Mouse (Mus musculus): ENCODE results near the gene Rgcc.

The Rgcc gene

GRCm38 (mm10) chr14:79299796-79300195 lies 1.6 kb downstream of the Rgcc start:
- no peak for DNase-seq

- no peak for DNase-seq
Measured at GRCm38 (mm10) chr14:79299230-79299629, 2.2 kb downstream of the Rgcc start.

- DNase-seq: no peak
Measured at GRCm38 (mm10) chr14:79298314-79298992, 3.0 kb downstream of the Rgcc start.

- no peak for DNase-seq
Measured at GRCm38 (mm10) chr14:79296836-79297235, 4.6 kb downstream of the Rgcc start.

GRCm38 (mm10) chr14:79296201-79296600 lies 5.2 kb downstream of the Rgcc start:
- DNase-seq: no peak

- DNase-seq: no peak
Measured at GRCm38 (mm10) chr14:79295579-79295978, 5.9 kb downstream of the Rgcc start.

- no peak for DNase-seq
Measured at GRCm38 (mm10) chr14:79294950-79295349, 6.5 kb downstream of the Rgcc start.

- DNase-seq: no peak
Measured at GRCm38 (mm10) chr14:79294051-79294814, 7.2 kb downstream of the Rgcc start.

GRCm38 (mm10) chr14:79293119-79293780 lies 8.2 kb downstream of the Rgcc start:
- peak; percentile 63 to 72 for DNase-seq

- no peak for DNase-seq
Measured at GRCm38 (mm10) chr14:79291629-79292028, 9.8 kb downstream of the Rgcc start.

- no peak for DNase-seq
Measured at GRCm38 (mm10) chr14:79290683-79291425, 10.6 kb downstream of the Rgcc start.

- no peak for DNase-seq
Measured at GRCm38 (mm10) chr14:79289909-79290308, 11.5 kb downstream of the Rgcc start.

GRCm38 (mm10) chr14:79288280-79288679 lies 13.2 kb downstream of the Rgcc start:
- DNase-seq: peak; percentile 76 to 78

- no peak for DNase-seq
Measured at GRCm38 (mm10) chr14:79287251-79287863, 14.1 kb downstream of the Rgcc start.

GRCm38 (mm10) chr14:79285549-79285948 lies 15.9 kb downstream of the Rgcc start:
- no peak for DNase-seq

- no peak for DNase-seq
Measured at GRCm38 (mm10) chr14:79284616-79285015, 16.8 kb downstream of the Rgcc start.

- DNase-seq: no peak
Measured at GRCm38 (mm10) chr14:79283952-79284351, 17.5 kb downstream of the Rgcc start.

GRCm38 (mm10) chr14:79281894-79282553 lies 19.4 kb downstream of the Rgcc start:
- no peak for DNase-seq

- no peak for DNase-seq
Measured at GRCm38 (mm10) chr14:79280456-79280855, 21.0 kb downstream of the Rgcc start.

- DNase-seq: no peak
Measured at GRCm38 (mm10) chr14:79279494-79279893, 22.0 kb downstream of the Rgcc start.

GRCm38 (mm10) chr14:79278927-79279326 lies 22.5 kb downstream of the Rgcc start:
- DNase-seq: no peak

GRCm38 (mm10) chr14:79277922-79278321 lies 23.5 kb downstream of the Rgcc start:
- no peak for DNase-seq

All from B cell, adult 2 months (primary cell).